Mouse (Mus musculus) olfactory bulb, adult 2 months (tissue): ENCODE measurements around the gene Pm20d1. TPM values are rescaled to one million over a fixed set of nuclear protein-coding genes. Genes with fewer than 3 reads are reported as not detected.

ENCODE experiments used
- H3K27ac ChIP-seq: fragments of 200-500 bp; 2 replicates; pipeline ENCODE4 v1.5.1; 2012; ENCODE audit warnings: low read depth, low read length; ENCODE audit not compliant: insufficient read depth
- H3K4me1 ChIP-seq: fragments of 200-500 bp; 2 replicates; pipeline ENCODE4 v1.6.1; 2012; ENCODE audit warnings: low read length; ENCODE audit not compliant: control insufficient read depth, insufficient read depth
- H3K4me3 ChIP-seq: fragments of 200-500 bp; 2 replicates; pipeline ENCODE4 v1.5.1; 2012; ENCODE audit warnings: mild to moderate bottlenecking, low read depth, low read length, moderate library complexity; ENCODE audit not compliant: insufficient read depth
- CTCF ChIP-seq: fragments of 200-500 bp; IDR thresholded peaks from 2 replicates; pipeline ENCODE4 v1.5.1; 2012; ENCODE audit warnings: low read depth, mild to moderate bottlenecking, low read length, moderate library complexity; ENCODE audit not compliant: insufficient read depth
- POLR2A ChIP-seq: fragments of 200-500 bp; IDR thresholded peaks from 2 replicates; pipeline ENCODE4 v1.6.1; 2012; ENCODE audit warnings: mild to moderate bottlenecking, low read depth, low read length, moderate library complexity; ENCODE audit not compliant: insufficient read depth
- WGBS: fragments of 180-500 bp; shearing (Covaris S2); methylation state at CpG from one replicate; pipeline ENCODE4 v1.1.7; 2018; 5-methylcytosine and 5-hydroxymethylcytosine counted together
- polyA plus RNA-seq: library from polyadenylated mRNA; stranded (reverse); fragments of >200 nt; gene quantifications from 2 replicates; pipeline ENCODE4 v1.2.4, GENCODE M21; 2012; ENCODE audit warnings: low replicate concordance; ENCODE audit not compliant: missing spikeins, insufficient read depth, insufficient read length

Gene Pm20d1
- polyA plus RNA-seq, 1 experiment: not detected

DNA sequence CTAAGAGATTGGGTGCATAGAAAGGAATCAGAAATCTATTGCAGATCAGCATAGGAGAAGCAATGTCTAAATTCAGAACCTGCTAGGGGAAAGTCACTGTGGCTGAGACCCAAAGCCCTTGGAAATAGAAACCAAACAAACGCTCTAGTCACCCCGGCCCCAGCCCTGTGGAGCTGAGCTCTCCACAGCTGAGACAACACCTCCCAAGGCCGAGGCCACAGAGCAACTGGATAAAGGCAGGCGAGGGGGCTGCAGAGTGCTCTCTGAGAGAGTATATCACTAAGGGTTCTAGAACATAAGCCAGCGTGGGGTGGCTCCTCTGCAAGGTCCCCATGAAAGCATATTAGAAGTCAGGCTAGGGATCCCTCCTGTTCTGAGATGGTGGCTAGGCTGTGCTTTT lies 41.4 kb downstream of the Pm20d1 start:
- H3K4me3 ChIP-seq: no peak overlapping the region
- WGBS: 76% methylated on average over 5 of the region's 5 CpGs
- H3K4me1 ChIP-seq: peaks cover 13% of the 10 kb centered on the region
- TF ChIP-seq CTCF (no peak), POLR2A (no peak)
- no peak overlapping the region for H3K27ac ChIP-seq

DNA sequence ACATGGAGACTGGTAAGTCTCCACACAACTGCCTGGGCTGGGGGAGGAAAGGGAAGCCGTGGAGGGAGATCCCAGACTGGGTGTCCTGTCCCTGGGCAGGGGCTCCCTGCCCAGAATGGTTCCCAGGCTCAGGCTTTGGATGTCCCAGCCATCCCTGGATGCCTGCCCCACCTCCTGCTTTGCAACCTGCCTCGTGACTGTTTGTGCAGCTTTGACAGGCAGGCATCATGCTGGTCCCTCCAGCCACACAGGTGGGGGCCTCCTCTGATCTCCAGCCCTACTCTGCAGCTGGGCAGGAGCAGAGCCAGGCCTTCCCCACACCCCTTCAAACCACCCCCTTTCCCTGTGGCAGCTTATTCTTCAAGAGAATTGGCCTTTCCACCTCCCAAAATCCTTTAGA lies 42.1 kb downstream of the Pm20d1 start:
- WGBS: 62% methylated on average over 2 of the region's 2 CpGs
- H3K4me3 ChIP-seq: no peak overlapping the region
- H3K27ac ChIP-seq: no peak overlapping the region
- H3K4me1 ChIP-seq: peaks cover 13% of the 10 kb centered on the region
- TF ChIP-seq CTCF (no peak), POLR2A (no peak)

DNA sequence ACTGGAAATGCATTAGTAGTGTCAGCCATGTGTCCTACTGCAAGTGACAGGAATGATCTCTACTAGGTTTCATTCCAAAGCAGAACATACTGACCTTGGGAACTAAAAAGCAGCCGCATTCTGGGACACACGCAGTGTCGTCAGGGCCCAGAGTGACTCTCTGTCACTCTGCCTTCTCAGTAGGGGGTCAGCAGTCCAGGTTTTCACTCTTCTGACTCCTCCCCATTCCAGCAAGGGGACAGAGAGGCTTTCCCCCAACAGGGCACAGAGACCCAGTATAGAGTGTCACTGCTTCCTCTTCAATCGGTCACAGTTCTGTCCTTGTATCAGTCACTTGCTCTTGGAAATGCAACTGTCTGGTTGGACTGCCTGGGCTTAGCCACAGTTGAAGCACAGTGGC lies 45.0 kb downstream of the Pm20d1 start:
- no peak overlapping the region for H3K27ac ChIP-seq
- H3K4me3 ChIP-seq: no peak overlapping the region
- WGBS: 93% methylated on average over 4 of the region's 4 CpGs
- no peak for TF ChIP-seq POLR2A
- no peak for TF ChIP-seq CTCF
- peaks cover 9% of the 10 kb centered on the region for H3K4me1 ChIP-seq

DNA sequence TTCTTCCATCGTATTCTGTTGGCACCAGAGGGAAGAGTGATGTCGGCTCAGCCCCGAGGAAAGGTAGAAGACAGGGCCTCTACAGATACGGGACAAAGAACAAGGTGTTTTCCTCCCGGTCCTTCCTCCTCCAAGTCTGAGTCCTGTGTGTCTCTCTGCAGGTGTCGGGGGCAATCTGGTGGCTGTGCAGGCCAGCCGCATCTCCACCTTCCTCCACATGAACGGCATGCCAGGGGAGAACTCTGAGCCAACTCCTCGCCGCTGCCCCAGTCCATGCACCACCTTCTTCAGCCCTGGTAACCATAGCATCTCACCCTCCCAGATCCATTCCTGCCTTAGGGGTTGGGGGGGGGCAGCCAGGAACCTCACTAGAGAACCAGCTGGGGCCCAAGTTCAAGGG lies 46.6 kb downstream of the Pm20d1 start:
- no peak for TF ChIP-seq CTCF
- TF ChIP-seq POLR2A: no peak
- WGBS: 90% methylated on average over 10 of the region's 10 CpGs
- Histone ChIP-seq H3K27ac (no peak overlapping the region), H3K4me1 (peaks cover 9% of the 10 kb centered on the region), H3K4me3 (no peak overlapping the region)

DNA sequence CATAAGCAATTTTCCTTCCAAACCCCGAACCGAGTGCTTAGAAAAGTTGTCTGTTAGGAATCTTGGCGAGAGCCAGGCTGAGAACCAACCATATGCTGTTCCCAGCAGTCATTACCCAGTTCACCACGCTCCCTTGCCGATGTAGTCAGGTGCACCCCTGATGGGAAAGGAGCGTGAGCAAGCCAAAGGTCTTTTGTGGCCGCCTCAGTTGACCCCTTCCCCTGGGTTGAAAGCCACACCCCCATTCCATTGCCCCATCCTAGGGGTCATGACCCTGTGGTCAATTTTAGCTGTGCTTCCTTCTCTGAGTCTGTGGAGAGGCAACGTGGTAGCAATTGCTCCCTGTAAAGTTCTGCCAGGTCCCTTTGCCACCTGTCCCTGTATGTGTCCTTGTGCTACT lies 47.7 kb downstream of the Pm20d1 start:
- H3K4me1 ChIP-seq: no peaks in the 10 kb centered on the region; the same call in 1 of the 2 replicates
- 71% methylated on average over 8 of the region's 8 CpGs for WGBS
- no peak overlapping the region for H3K27ac ChIP-seq
- H3K4me3 ChIP-seq: no peak overlapping the region
- TF ChIP-seq CTCF (no peak), POLR2A (no peak)

DNA sequence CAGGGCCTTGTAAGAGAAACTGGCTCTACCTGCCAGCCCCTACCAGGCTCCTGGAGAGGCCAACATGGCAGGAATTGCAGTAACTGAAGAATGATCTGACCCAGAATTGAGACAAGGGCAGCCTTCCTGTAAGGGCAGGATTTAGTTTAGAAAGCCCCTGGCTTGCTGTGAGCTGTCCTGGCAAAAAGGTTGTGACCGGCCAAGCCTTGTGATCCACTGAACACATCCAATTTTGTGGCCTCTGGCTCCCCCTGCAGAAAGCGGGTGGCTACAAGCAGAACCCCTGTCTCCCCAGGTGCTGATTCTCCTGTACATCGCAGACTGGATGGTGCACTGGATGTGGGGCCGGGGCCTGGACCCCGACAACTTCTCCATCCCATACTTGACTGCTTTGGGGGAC lies 49.1 kb downstream of the Pm20d1 start:
- WGBS: 75% methylated on average over 5 of the region's 5 CpGs
- H3K27ac ChIP-seq: no peak overlapping the region
- no peak for TF ChIP-seq POLR2A
- peak; percentile 47; the same call in 1 of the 2 replicates for TF ChIP-seq CTCF
- no peaks in the 10 kb centered on the region for H3K4me1 ChIP-seq
- H3K4me3 ChIP-seq: no peak overlapping the region

DNA sequence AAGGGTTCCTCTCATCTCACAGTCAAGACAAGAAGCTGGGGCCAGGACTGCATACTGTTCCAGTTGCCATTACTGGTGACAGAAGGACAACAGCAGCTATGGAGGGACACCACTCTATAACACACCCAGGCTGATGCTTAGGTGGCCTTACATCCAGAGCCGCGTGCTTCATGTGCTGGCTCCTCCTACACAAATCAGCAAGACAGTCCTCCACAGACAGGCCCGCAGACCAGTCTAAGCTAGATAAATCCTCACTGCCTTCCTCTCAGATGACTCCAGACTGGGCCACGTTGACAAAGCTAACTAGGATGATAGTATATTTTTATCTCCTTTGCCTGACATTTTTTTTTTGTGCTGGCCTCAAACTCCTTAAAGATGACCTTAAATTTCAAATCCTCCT lies 64.6 kb downstream of the Pm20d1 start:
- TF ChIP-seq CTCF: no peak
- TF ChIP-seq POLR2A: no peak
- Histone ChIP-seq H3K4me3 (no peak overlapping the region), H3K27ac (no peak overlapping the region), H3K4me1 (no peaks in the 10 kb centered on the region)
- WGBS: 90% methylated on average over 4 of the region's 4 CpGs

DNA sequence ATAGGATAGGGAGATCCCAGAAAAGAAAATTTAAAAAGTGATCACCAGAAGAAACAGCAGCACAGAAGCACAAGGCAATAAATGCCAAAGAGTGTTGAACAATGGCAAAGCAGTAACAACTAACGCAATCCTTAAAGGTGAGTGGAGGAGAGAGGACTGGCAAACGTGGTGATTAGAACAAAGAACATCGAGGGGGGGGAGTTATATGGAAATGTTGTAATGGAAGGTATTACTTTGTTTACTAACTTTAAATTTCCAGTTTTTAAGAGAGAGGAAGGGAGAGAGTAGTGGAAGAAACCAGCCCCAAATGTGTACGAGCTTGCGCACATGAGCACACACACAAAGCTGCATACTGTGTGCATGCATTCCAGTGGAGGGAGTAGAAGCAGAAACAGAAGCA lies 68.4 kb downstream of the Pm20d1 start:
- TF ChIP-seq CTCF (no peak), POLR2A (no peak)
- Histone ChIP-seq H3K4me1 (peaks cover 9% of the 10 kb centered on the region), H3K27ac (no peak overlapping the region), H3K4me3 (no peak overlapping the region)
- 79% methylated on average over 5 of the region's 5 CpGs for WGBS

DNA sequence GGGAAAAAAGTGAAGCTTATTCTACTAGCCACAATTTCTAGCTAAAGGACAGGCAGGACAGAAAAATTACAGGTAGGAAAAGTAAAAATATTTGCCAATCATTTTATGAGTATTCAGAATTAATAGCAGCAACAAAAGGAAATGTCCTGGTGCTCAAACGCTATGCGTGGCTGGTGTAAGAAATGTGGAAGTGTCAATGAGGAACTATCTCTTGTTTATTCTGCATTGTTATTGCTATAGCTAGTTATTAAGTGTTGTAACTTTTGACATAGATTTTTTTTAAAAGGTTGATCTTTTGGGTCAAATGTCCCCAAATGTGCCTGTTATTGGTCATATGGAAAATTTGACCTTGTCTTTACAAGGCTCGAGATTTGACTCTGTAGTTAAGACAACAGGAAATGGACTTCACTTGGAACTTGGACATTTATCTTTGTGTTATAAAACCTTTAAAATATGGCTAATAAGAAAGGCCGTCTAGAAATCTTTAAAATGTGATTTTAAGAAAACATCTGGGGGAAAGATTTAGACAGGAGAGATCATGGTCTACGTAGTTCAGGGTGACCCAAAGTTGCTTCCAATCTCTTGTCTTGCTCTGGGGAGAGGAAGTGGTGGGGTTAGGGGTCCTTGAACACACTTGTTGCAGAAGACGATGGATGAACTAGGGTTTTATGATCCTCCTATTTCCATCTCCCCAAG lies 69.3 kb downstream of the Pm20d1 start:
- Histone ChIP-seq H3K4me1 (peaks cover 9% of the 10 kb centered on the region), H3K4me3 (no peak overlapping the region), H3K27ac (no peak overlapping the region)
- TF ChIP-seq POLR2A: no peak
- no peak for TF ChIP-seq CTCF
- WGBS: 83% methylated on average over 6 of the region's 6 CpGs
